13 mouse cellular contexts compared by ENCODE assay signal in genomic region chr2:174547207-174547606, GRCm38 (mm10).
A peak's percentile ranks its signal among the peaks of the same experiment; 100 is the strongest.
DNase-seq lines count a peak whose midpoint lies in the region; ATAC-seq and TF ChIP-seq lines count a peak whose summit lies in the region.
"Had no signal": no experiment of that assay in that cellular context is flagged by ENCODE, and none has a peak within 500 bp of the region (broad histone marks: within the 10 kb centered on the region; RNA-seq: fewer than 3 reads in every experiment).

No protein-coding gene starts in this region.

- no peak overlapping the region for H3K27ac ChIP-seq in spleen, adult 2 months (ENCODE audit: insufficient read depth, low read length)
- no peak overlapping the region for H3K27ac ChIP-seq in hindbrain, embryonic 10.5 days
- H3K27ac ChIP-seq: heart, embryonic 13.5 days had no signal

- H3K36me3 ChIP-seq in spleen, adult 2 months (ENCODE audit: control insufficient read depth, insufficient read depth, low read length): no peaks in the 10 kb centered on the region
- no peaks in the 10 kb centered on the region for H3K36me3 ChIP-seq in hindbrain, embryonic 10.5 days
- H3K36me3 ChIP-seq: heart, embryonic 13.5 days had no signal

- TF ChIP-seq POLR2A in spleen, adult 2 months (IDR thresholded peaks at IDR 0.05; ENCODE audit: low read depth, low read length): no peak

- no peaks in the 10 kb centered on the region for H3K4me1 ChIP-seq in spleen, adult 2 months (ENCODE audit: control insufficient read depth, insufficient read depth, insufficient read length)
- 0 out of 2 replicates have a peak, but pooled peaks cover 3% of the 10 kb centered on the region for H3K4me1 ChIP-seq in hindbrain, embryonic 10.5 days (replicated peaks)
- H3K4me1 ChIP-seq: heart, embryonic 13.5 days; megakaryocyte, embryonic 14.5 days had no signal

- 91% methylated on average over 3 of the region's 3 CpGs for WGBS in spleen, adult 2 months
- WGBS in hindbrain, embryonic 10.5 days: 86% methylated on average over 3 of the region's 3 CpGs

- no peak overlapping the region for H3K4me3 ChIP-seq in spleen, adult 2 months (ENCODE audit: extremely low read depth, insufficient read depth, insufficient read length)
- H3K4me3 ChIP-seq in hindbrain, embryonic 10.5 days: no peak overlapping the region
- H3K4me3 ChIP-seq: heart, embryonic 13.5 days; megakaryocyte, embryonic 14.5 days had no signal

- DNase-seq in adrenal gland, adult (ENCODE audit: inconsistent age in 2 of 2, low spot score in 1 of 2): peak; percentile 16 to 56
- no peak for DNase-seq in adrenal gland, adult 8-10 months
- DNase-seq in spleen, adult 2 months (ENCODE audit: low read depth in 1 of 2, low spot score in 2 of 2): peak in 1 of 2 experiments; percentile 34
- DNase-seq in spleen, postnatal 14 days (ENCODE audit: low spot score in 2 of 2): no peak
- DNase-seq in thymus, postnatal 14 days: peak; percentile 25
- DNase-seq in hindbrain, embryonic 10.5 days (ENCODE audit: low spot score): no peak
- DNase-seq in layer of hippocampus, adult 8-10 months (ENCODE audit: low spot score in 2 of 2): no peak
- DNase-seq: cerebellum, postnatal 25 days; kidney, adult 18-20 months; left cerebral cortex, postnatal 4 days had no signal

- peak; percentile 50 for ATAC-seq in inflammation-experienced regulatory T-cells, adult 6 months

- H3K9me3 ChIP-seq in hindbrain, embryonic 10.5 days: 0 out of 2 replicates have a peak, but pooled peaks cover 1% of the 10 kb centered on the region

- TF ChIP-seq CTCF in spleen, adult 2 months (IDR thresholded peaks at IDR 0.05; ENCODE audit: extremely low read depth, insufficient read depth, insufficient read length, insufficient replicate concordance): peak; percentile 49; the same call in 1 of the 2 replicates

- no peaks in the 10 kb centered on the region for H3K27me3 ChIP-seq in spleen, adult 2 months (ENCODE audit: control insufficient read depth, insufficient read depth, low read length)
- no peaks in the 10 kb centered on the region for H3K27me3 ChIP-seq in hindbrain, embryonic 10.5 days (ENCODE audit: insufficient read depth, poor library complexity, severe bottlenecking)
- H3K27me3 ChIP-seq: heart, embryonic 13.5 days had no signal

Comparison
In these comparisons a context has a peak if more than half of its experiments do, and no peak if none do; other contexts are left out.
1. DNase-seq: peak in adrenal gland, adult (2 of 2) and thymus, postnatal 14 days (single experiment); none in adrenal gland, adult 8-10 months (single experiment), spleen, postnatal 14 days (0 of 2), hindbrain, embryonic 10.5 days (single experiment) and layer of hippocampus, adult 8-10 months (0 of 2).